Mouse (Mus musculus) kidney, adult 9 months (tissue): ENCODE data around the gene Unc119.

Experiments
- DNase-seq: peaks from one replicate; pipeline ENCODE4 v3.0.0; 2022

Gene Unc119

DNA sequence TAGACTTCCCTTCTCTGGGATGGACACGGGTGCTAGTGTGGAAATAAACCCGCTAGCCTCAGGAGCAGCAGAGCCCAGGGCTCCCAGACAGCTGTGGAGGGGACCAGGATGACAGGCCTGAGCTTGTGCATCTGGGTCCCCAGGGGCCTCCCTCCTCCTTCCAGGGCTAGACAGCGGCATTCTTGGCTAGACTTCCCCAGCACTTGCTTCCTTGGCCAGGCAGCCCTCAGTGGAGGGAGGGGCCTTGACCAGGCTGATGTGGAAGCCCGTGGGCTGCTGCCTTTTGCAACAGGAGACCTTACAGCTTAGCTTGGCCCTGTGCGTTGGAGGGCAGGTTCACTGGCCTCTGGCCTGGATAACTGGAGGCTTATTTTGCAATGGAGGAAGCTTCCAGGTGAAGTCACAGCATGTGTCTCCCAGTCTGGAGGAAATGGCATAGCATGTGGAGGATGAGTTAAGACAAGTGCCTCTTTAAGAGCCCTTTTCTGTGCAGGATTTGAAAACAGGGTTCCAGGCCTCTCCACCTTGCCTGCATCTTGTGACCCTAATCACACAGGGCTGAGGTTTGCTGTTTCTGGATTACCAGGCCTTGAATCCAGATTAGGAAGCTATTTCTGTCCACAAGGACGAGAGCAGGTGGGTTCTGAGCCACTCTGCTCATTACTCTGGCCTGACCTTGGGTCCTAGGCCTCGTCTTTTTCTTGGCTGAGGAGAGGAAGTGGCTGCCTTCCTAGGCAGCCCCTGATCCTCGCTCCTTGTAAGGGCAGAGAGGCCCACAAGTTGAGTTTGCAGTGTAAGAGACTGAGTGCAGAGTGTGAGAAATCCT is 1.8 kb downstream of the Unc119 start:
- peak; percentile 44 for DNase-seq

DNA sequence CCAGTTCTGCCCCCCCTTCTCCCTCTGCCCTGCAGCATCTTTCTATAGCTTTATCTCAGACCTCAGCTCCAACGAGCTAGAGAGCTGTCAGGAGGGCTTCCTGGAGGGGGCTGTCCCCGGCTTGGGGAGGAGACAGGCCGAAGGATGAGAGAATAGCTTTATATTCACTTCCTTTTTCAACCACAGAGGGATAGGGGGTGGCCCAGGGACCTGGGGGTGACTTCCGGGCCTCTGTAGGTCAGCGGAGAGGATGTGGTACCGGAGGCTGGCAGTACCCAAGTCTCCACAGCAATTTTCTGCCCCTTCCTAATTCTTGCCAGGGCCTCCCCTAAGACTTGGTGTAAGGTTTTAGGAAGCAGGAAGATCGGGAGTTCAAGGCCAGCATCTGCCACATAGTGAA is 2.5 kb downstream of the Unc119 start:
- DNase-seq = no peak

DNA sequence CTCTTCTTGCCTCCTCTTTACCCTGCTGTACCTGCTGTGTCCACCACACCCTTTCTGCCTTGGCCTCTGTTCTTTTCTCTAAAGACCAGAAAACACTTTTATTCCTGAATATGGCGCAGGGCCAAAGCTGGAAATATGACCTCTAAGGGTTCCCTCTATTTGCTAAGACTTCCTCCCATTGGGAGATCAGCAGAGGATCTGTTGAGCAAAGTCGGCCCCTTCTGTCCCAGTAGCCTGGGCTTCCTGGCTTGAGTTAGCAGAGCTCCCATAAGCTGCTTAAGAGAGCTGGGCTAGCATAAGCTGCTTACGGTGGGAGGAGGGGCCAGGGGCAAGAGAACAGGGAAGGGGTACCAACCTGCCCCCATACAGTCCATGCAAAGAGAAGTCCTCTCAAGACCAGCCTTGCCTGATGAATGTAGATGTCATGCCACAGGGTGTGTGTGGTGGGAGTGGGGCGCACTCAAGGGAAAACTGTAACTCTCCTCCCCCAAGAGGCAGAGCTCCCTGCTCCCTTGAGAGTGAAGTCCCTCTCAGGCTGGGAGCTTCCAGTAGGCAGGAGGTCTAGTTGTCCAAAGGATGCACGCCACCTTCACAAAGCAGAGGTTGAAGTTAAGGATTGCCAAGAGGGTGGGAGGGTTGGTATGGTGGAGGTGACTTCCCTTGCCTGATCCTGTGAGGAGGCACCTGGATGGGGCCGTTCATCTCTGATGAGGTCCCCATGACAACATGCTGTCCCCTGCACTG is 3.2 kb downstream of the Unc119 start:
- no peak for DNase-seq

DNA sequence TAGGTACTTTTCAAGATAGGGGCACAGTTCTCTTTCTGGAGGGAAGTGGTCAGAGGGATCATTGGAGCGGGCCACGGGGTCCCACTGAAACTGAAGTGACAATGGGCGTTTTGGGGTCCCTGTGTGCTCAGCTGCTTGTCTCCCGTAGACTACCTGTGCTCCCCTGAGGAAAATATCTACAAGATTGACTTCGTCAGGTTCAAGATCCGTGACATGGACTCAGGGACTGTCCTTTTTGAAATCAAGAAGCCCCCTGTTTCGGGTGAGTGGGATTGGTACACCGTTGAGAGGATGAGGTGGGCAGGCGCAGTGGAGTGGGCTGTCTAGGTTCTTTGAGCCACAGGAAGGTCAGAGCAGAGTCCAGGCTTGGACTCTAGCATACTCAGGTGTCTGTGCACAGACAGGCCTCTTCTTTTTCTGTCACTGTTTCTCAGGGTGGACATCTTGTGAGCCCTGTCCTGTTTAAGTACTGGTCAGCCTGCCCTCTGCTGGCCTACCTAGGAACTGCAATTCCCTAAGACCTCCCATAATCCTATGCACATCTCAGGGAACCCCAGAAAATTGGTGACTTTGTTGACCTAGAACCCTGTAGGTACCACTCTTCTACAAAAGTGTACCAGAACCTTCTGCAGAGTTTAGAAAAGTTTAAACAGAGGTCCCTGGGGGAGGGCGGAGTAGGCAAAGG is 3.9 kb downstream of the Unc119 start:
- peak; percentile 80 for DNase-seq

DNA sequence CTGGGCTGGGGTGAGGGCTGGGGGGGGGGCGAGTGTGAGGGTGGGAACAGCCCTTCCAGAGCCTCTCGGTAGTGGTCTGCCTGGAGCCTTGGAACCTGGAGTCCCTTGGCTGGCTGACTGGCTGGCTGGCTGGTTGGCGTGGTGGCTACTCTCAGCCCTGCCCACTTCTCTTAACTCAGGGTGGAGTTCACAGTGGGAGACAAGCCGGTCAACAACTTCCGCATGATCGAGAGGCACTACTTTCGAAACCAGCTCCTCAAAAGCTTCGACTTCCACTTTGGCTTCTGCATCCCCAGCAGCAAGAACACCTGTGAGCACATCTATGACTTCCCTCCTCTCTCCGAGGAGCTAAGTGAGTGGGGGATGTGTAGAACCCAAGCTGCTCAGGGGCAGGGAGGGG is 4.6 kb downstream of the Unc119 start:
- no peak for DNase-seq

DNA sequence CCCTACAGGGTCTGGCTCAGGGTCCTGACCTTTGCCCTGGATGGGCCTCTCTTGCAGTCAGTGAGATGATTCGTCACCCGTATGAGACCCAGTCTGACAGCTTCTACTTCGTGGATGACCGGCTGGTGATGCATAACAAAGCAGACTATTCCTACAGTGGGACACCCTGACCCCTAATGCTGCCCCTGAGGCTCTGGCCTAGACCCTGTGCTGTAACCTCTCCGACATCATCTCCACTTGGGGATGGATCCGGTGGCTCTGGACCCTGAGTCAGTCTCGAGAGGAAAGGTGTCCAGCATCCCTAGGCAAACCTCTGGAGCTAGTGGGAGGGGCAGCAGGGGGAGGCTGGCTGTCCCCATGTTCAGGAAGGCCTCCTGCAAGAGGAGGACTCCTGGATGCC is 5.2 kb downstream of the Unc119 start:
- DNase-seq = no peak

DNA sequence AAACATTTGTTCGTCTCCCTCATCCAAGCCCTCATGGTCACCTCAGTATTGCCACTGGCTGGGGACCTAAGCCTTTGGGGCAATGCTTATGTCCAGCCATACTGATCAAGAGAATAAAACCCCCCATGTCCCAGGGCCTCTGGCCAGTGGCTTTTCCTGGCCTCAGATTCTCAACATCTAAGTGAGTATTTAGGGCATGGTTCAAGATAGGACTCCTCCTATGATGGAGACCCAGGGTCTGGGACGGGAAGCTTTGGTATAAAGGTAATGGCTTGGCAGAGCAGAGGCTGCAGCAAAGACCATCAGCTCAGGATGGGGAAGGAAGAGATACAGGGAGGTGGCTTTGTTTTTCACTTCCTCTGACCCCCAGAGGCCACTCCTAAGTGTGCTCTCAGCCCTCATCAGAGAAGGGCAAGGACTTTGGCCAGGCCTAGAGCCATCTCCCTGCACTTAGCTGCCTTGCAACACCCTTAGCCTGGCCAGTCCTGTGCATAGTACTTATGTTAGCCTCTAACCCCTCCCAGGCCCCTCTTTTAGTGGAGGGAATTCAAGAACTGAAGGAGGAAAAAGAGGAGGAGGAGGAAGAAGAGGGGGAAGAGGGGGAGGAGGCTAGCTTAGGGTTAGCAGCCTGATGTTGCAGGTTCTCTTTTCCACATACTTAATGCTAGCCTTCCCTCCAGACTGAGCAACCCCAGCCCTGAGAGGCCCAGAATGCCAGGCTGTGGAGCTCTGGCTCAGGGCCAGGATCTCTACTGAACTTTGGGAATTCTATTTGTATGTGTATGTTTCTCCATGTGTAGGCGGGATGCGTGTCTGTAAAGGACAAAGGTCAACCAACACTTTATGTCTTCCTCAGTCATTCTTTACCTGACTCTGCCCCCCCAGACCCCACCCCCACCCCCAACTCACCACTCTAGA is 6.4 kb downstream of the Unc119 start:
- no peak for DNase-seq

DNA sequence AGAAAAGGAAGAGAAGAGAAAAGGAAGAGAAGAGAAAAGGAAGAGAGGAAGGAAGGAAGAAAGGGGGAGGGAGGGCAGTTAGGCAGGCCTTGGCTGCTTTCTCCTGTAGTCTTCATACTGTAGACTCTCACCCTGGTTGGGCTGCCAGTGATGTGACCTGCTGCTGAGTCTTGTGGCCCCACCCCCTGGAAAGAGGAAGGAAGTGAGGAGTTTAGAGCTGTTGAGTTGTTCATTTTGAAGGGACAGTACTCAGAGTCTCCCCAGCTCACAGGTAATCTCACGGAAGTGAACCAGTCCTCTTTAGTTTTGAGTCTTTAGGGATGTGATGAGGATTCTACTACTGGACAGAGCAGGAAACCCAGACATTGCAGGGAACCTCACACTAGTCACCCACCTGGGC is 9.8 kb downstream of the Unc119 start:
- no peak for DNase-seq

DNA sequence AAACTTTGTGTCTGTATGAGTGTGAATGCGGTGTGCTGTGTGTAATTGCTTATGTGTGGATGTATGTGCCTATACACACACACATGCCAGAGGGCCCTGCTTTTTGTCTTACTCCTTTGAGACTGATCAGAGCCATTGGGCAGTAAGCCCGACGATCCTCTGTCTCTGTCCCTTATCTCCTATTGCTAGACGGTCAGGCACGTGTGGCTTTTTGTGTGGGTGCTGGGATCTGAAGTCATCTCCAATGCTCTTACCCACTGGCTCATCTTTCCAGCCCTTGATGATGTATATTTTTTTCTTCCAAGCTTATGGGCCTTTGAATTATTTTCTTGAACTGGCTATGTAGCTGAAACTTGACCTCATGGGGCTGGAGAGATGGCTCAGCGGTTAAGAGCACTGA is 11.6 kb downstream of the Unc119 start:
- DNase-seq = no peak

DNA sequence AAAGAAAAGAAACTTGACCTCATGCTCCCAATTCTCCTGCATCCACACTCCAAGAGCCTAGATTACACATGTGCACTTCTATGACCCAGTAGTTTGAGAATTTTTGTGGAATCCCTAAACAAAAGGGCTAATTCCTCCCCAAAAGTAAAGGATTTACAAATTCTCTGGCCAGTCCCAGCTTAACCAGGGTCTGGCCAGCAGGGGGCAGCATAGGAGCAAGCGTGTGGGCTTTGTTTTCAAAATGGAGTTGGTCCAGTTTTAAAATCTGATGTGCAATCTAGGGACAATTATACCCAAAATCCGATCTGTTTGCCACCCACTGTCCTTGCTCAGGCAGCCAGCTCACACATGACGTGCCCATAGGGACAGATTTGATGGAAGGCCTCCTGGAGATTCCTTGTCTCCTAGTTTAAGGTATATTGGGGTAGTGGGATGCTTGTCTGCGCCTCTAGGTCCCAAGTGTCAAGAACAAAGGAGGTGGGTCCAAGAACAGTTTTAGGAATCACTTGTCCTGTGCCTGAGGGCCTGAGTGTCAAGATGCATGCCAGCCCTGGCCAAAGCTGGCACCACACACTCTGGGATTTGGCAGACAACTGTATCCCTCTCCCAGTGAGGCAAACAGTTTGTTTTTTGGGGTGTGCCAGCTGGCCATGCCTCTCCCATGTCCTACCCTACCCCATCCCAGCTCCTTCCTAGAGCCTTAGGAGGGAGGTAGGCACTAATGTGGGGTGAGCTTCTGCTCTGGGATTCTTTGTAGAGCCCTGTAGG is 12.4 kb downstream of the Unc119 start:
- peak; percentile 50 for DNase-seq

DNA sequence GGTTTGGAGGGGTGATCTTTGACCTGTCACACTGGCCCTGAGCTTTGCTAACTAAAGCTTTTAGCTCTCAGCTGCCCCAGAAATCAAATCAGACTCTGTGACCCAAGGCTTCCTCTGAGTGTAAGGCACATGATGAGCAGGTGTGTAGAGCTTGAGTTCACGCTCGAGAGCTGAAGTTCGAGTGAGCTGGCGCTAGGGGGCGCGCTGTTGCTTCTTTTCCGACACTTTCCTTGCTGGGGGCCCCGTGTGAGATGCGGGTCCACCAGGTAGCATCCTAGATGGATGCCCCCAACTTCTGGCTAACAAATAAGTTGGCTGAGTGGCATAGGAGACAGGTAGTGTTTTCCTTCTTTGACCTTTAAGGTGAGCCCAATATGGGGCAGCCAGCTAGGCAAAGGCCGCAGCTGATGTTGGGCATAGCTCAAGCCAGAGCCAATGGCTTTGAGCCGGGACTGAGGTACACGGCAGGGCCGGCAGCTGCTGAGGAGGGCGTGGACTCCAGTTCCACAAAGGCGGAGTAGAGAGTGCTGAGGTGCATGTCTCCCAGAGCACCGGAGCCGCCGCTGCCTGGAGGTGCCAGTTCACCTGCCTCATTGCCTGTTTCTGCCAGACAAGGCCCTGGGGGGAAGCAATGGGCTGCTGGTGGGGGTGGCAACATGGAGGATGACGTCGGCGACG is 15.2 kb downstream of the Unc119 start:
- DNase-seq = peak; percentile 52

DNA sequence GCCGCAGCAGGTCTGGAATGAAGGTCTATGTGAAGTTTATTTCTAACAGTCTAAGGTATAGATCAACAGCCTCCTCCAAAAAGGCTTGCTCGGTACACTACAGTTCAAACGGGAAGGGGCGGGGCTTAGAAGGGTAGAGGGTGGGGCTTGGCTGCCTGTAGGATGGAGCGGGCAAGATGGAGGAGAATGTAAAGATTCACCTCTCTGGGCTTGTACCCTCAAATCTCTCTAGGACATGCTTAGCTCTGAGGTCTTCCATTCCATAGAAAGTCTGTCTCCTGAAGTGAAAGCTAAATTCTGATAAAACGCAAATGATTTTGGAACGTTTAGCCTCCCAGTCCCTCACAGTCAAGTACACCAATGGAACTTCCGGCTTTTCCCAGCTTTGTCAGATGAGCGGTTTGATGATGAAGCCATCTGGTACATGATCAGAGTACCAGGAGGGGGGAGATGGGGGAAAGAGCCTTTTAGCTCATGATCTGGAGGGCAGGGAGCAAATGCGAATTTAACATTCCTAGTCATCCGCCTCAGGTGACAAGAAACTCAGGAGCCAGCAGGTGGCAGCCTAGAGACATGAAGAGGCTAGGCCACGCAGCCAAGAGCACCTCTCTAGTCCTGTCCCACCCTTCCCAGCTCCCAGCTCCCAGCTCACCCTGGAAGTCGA is 17.0 kb downstream of the Unc119 start:
- DNase-seq = peak; percentile 83

DNA sequence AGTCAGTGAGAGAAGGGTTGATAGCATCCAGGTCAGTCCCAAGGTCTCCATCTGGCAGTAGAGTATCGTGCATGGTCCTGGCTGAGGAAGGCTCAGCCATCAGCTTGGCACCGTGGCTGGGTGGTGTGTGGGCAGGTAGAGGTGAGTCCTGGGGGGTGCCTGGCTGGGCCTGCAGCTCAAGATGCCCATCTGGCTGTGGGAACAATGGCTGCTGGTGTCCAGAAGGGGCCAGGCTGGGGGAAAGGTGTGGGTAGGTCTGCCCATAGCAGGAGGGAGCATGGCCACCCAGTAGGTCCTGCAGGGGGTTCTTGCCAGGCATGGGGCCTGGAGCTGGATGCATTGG is 17.5 kb downstream of the Unc119 start:
- no peak for DNase-seq

DNA sequence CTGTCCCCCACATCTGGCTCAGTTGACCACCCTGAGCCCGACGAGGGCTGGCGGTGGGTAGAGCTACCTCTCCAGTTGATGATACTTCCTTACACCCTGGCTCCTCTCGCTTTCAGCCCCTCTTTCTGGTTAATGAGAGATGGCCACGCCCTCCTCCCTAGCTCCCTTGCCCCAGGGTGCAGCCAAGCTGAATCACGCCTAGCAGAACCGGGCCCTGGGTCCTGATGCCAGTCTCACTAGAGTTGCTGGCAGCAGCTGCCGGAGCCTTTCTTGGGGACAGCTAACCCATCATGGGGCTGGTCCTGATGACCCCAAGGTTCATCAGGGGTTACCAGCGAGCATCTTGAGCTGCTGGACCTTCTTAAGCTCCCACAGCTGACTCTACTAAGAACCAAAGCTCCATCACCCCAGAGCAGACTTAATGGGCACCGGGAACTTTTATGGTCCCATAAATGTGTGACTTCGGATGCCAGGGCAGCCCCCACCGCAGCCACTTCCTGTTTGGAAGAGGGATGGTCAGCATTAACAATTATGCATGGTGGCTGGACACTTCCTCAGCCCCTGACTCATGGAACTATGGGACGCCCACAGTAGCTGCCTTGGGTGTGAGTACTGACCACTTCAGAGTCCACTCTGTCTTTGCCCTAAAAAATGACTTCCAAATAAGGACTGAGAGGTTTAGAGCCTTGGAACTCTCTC is 20.2 kb downstream of the Unc119 start:
- peak; percentile 48 for DNase-seq

DNA sequence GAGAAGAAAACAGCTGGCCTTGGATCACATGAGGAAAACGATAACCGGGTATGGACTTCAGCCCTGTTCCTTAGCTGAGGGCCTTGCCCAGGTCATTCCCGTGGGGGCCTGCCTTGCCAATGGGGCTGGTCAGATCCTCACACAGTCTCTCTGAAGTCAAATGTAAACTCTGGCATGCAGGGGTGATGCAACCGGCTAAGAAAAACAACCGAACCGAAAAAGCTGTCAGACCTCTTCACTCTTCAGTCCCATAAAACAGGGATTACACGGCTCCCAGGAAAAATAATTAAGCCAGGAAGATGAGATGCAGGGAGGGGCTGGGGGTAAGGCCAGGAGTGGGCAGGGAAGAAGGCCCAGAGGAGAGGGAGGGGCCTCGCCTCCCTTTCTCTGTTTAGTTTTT is 20.8 kb downstream of the Unc119 start:
- no peak for DNase-seq

DNA sequence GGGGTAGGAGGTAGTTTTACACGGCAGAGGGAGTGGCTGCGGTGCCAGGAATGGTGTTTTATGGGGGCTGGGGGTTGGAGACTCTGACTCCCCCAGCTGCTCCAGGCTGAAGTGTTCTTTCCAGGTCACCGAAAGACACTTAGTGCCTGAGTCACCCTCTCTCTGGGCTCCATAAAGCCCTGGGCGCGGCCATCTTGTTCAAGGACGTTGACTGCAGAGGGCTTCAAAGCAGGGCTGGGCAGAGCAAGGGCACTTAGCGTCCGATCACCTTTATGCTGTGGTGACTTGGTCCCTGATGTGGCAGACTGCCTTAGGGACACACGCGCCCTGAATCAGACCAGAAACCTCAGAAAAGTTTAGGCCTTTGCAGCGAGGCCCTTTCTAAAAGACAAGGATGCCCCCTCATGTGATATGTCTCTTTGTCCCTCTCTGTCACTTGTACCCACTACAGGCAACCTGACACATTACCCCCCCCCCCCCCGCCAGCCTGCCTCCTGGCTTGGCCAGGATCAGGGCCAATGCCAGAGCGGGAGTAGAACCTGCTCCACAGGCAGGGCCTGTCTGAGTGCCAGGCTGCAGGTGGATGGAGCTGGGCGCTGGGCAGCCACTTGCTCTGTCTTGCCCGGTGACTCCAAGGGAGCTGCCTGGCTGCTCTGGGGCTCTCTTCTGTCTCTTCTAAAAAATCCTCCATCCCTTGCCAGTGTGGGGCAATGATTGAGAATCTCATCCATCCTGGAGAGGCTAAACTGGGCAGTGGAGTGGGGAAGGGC is 24.4 kb downstream of the Unc119 start:
- DNase-seq = no peak

DNA sequence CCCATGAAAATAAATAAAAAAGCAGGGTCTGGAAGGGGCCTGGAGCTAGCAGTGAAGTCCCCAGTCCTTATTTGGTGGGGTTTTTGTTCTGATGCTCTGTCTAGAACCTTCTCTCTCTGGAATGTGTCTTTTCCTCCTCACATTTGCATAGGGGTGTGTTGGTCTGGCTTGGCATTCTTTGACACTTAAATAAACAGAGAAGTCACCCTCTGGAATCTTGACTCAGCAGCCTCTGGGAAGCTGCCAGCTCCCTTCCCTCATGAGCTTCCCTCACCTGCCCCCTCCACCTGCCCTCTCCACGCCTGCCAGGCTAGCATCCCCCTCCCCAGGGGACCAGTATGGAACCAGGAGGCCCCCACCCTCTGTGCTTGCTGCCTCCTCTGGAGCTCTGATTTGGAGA is 27.1 kb downstream of the Unc119 start:
- no peak for DNase-seq

DNA sequence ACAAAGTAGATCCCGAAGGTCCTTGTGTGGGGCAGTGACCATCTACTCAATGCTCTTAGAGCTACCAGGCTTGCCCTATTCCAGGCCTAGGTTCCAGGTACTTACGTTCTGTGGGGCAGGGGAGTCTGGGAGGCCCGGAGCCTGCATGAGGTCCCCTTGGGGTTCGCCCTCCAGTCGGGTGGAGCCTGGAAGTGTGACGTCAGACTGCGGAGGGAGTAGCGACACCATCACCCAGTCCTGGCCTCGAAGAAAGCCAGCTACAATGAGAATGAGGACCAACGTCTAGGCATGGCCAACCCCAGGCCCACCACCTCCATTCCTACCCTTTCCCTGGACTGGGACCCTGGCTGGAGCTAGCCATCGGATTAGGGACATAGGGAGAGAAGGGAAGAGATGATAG is 28.4 kb downstream of the Unc119 start:
- no peak for DNase-seq

DNA sequence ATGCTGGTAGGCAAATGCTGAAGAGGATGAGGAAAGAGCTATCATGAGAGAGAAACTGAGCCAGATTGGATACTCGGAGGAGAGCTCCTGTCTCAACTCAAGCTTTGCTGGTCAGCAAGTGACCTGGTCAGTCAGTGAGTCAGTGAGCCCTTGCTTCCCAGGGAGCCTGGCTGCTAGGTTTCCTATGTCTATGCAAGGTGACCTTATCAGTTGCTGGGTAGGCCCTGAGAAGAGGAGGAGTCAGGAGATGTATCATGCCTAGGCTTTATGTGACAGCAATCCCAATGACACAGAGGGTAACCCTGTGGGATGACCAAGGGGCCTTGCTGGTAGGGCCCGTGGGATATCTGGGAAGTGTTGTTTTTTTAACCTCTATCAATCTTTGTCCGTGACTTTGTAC is 28.9 kb downstream of the Unc119 start:
- no peak for DNase-seq
